Mouse (Mus musculus): ENCODE data around the gene Hpdl.

GRCm38 (mm10) chr4:116777079-116777478 lies 44.4 kb downstream of the Hpdl start:
- TF ChIP-seq TAL1 (IDR thresholded peaks at IDR 0.05; ENCODE audit: low read length) (no peak), GATA1 (IDR thresholded peaks at IDR 0.05; ENCODE audit: low read length) (no peak)
